Mouse (Mus musculus): ENCODE results near the gene Lrrc32.

GRCm38 (mm10) chr7:98524869-98525699, 36.0 kb downstream of the Lrrc32 start:
- no peak for TF ChIP-seq MAX (IDR thresholded peaks at IDR 0.05)
- TF ChIP-seq MYOG (IDR thresholded peaks at IDR 0.05; ENCODE audit: control insufficient read depth, extremely low read depth, insufficient read length), result no peak
- TF ChIP-seq CTCF (IDR thresholded peaks at IDR 0.05; ENCODE audit: control insufficient read depth, insufficient read depth, insufficient read length), result no peak
- no peak for TF ChIP-seq MYOD1 (IDR thresholded peaks at IDR 0.05; ENCODE audit: control insufficient read depth, insufficient read length, low read depth)
- TF ChIP-seq CEBPB (IDR thresholded peaks at IDR 0.05; ENCODE audit: low read depth), result no peak
- no peak for TF ChIP-seq USF1 (IDR thresholded peaks at IDR 0.05; ENCODE audit: low read depth)

All from C2C12 (cell line).